Mouse (Mus musculus) CD4-positive, CD25-positive, alpha-beta regulatory T cell, adult 2 months (primary cell): ENCODE results near the gene Fam163b.

Experiments
- DNase-seq: peaks from one replicate; pipeline ENCODE4 v3.0.0-alpha.2; 2012; ENCODE audit warnings: low read depth, low spot score

The Fam163b gene

DNA sequence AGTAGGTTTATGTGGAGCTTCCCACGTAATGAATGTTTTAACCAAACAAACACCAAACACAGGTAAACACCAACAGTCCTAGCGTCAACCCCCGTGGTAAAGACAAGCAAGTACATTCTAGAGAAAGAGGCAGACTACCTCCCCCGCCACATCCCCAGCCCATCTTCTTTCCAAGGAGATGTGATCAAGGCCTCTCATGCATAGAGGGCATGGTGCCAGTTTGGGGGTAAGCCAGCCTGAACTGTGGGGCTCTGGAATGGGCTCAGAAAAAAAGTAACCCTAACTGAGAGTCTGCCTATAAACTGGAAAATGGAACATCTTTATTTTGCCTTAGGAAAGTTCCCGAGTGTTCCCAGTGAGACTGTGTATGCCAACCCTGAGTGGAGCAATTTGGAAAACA is 6.4 kb downstream of the Fam163b start:
- no peak for DNase-seq

DNA sequence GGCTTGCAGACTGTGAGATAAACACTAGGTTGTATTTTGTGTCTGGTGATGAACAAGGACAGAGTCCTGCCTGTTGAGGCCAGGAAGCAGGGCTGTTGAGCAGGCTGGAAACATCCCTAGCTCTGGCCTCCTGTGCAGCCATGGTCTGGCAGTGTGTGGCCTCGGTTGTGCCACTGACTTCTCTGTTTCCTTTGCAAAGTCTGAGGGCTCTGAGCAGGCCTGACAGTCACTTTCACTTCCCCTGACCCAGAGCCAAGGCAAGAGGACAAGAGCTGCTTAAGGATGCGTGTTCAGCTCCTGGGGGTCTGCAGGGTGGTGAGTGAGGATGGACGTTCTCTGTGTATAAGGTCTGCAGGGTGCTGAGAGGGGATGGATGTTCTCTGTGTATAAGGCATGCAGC is 13.3 kb downstream of the Fam163b start:
- no peak for DNase-seq

DNA sequence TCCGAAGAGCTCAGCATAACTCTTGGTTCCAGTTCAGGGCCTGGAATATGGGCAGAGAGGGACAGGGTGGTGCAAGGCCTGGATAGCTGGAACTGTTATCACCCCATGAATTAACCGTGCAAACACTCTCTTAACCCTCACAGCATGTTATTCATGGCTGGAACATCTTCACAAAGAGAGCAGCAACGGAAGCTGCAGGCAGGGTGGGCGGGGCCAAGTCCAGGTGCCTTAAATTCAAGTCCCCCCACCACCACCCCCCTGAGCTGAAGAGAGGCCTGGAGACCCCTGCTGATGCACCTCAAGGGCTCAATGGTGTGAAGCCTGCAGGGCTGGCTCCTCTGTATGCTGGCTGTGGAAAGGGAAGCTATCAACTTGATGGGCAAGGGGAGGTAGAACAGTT is 15.8 kb downstream of the Fam163b start:
- DNase-seq, result peak; percentile 31

DNA sequence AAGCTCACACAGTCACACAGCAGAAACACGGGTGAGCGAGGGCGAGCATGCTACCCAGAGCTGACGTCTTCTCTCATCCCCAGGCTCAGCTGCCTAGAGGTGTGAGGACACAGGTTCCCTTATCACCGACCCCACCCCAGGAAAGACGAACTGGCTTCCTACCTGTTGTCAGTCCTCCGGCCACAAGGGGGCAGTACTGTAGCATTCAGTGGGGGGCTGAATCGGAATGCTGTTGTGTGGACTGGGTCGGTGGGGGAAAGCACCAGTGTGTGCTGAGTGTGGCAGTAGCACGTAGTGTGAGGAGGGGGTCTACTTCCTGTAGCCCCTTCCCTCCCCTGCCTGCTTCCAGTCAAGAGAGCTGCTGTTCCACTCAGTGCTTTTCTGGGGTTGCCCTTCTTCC is 16.3 kb downstream of the Fam163b start:
- DNase-seq, result peak; percentile 87

DNA sequence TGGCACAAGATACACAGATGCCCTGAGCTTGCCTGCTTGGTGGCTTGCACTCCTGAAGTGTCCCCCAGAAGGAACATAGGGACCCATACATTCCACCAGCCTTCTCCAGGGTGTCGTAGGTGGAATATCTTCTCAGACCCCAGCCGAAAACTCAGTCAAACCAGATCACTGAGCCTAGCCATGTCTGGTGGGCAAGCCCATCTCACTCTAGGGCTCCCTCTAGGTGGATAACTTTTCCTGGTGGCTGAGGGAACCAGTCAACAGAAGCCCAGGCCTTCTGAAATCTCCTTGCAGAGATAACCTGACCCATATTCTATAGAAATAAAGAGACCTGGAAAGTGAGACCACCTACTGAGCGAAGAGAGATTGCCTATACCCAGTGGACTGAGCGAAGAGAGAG is 19.2 kb downstream of the Fam163b start:
- no peak for DNase-seq

DNA sequence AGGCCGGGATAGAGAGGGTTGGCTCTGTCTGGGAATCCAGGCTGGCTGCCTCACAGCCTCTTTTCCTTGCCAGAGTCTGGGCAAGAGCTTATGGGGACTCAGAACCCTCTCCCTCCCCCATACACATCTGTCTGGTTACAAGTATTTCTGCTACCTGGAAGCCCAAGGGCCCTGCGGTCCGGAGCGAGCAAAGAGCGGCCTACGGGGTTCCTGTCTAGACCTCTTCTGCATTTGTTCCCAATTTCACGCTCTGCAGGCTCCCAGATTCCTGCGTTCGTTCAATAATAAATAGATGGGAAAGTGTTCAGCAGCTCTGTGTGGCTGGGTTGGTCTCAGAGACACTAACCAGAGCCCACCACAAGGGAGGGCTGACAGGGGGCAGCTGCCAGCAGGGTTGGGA is 19.7 kb downstream of the Fam163b start:
- peak; percentile 13 for DNase-seq

DNA sequence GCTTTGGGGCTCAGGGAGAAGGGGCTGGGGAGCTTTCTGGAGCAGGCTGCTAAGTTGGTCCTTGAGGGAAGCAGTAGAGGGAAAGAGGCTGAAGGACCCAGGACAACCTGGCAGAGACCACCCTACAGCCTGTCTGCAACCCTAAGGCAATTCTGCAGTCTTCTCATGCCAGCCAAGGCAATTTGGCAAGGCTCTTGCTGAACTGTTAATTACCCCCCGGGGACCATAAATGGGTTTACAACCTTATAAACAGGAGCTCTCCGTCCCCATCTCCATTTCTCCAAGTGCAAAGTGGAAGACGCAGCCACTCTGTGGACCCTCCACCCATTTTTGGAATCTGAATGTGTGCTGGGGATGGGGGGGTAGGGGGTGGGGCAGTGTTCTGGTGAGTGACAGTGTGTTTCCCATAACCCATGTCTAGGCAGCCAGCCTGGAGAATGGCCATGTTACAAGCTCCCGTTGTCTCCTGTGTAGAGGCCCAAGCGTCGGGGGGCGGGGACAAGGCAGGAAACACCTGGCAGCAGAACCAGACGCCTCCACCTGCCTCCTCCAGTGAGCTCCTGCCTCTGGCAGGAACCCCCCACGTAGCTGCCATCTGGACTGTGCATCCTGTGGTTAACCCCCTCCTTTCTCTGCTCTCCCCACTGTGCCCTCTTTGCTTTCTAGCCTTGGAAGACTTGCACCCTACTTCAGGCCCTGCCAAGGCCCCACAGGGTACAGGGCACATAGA is 20.5 kb downstream of the Fam163b start:
- peak; percentile 83 for DNase-seq

DNA sequence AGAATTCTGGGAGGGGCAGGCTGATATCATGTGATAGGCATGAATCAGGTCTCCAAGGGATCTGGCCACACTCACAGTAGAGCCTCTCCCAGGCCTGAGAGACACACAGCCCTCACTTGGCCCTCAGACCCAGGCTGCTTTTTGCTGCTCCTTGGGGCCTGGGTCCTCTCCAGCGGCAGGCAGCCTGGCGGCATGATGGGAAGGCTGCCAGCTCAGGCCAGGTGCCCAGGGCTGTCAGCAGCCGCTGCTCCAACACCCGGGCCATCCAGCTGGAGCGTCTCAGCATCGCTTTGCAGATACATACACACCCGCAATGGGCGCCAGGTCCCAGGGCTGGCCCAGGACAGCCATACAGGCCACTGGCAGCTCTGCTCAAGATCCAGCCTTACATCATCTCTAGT is 22.1 kb downstream of the Fam163b start:
- DNase-seq, result no peak

DNA sequence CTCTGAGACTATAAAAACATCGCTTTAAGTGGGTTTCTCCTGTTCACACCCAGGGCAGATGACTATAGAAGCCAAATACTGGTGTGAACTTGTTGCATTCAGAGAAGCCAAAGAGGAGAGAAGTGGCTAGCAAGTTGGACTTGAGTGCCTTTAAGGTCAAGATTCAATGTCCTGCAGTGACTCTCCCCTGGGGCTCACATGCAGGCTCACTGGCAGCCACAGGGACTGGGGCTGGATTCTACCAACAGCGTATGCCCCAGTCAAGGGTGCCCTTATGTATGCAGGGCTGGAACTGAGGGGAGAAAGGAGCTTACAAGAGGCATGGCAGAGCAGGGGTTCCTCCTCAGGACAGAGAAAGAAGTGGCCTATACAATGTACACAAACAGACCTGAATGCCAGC is 22.5 kb downstream of the Fam163b start:
- DNase-seq, result no peak

DNA sequence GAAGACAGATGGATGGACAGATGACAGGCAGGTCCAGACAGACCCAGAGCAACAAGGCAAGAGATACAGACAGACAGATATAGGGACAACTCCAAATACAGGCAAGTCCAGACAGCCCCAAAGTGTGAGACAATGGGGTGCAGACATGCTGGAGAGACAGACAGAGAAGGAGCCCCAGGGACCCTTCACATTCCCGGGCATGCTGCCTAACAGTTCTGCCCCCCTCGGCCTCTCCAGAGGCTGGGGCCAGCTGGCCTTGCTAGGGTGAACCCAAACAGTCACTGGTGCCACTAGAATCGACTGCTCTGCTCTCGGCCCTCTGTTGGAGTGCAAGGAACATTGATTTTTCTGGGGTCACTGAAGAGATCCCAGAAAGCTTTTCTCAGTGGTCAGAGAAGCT is 23.8 kb downstream of the Fam163b start:
- DNase-seq, result no peak

DNA sequence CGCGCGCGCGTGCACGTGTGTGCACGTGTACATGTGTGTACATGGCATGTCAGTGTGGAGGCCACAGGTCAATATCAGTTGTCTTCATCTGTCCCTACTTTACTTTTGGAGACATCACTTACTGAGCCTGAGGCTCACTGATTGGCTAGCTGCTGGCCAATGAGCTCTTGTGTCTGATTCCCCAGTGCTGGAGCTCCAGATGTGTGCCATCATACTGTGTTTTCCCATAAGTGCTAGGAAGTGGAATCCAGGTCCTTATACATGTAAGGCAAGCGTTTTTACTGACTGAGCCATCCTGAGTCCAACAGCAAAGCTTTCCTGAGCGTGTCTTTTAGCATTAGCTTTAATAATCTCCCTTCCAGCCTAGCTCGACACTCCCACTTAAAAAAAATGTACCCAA is 28.1 kb downstream of the Fam163b start:
- DNase-seq, result no peak

DNA sequence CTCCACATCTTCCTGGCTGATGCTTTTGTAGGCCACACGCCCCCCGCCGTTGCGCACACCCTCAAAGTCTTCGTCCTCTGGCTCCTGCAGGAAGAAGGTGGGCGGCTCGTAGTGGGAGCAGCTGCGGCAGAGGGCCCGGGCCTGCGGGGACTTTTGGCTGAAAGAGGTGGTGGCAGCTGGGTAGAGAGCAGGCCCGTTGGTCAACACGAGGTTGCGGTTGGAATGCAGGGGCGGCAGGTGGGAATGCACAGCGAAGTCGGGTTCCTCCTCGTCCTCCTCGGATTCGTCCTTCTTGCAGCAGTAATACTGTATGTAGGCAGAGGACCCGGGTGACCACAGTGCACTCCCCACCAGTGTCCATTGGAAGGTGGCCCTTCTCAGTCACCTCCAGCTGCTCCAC is 29.7 kb downstream of the Fam163b start:
- DNase-seq, result no peak

DNA sequence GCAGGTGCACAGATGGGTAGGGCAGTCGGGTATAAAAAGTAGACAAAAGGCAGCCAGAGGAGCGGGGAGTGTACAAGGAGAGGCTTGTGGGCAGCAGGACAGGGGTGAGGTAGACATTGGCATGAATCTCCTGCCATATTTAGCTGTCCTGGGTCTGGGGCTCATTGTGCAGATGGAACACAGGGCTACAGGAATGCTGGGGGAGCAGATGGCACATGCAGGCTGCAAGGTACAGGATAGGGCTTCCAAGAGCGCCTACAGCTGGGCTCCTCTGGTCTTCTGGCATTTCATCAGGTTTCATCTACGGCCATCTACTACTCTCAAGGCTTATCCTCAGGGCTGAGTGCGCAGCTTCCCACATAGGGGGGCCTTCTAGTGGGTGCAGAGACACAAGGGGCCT is 33.2 kb downstream of the Fam163b start:
- DNase-seq, result no peak

DNA sequence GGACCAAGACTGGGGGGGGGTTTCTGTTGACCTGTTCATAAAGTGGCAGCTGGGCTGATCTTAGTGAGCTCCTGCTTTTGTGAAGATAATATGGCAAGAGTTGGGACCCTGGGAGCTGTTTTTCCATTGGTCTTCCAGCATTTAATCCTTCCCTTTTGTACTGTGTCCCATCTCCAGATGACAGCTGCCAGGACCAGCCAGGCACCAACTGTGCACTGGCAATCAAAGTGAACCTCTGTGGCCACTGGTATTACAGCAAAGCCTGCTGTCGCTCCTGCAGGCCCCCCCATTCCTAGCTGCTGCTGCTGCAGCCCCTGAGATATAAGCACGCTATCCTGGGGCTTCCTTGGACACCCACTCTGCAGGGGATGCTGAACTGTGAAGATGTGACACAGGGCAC is 34.1 kb downstream of the Fam163b start:
- DNase-seq, result no peak

DNA sequence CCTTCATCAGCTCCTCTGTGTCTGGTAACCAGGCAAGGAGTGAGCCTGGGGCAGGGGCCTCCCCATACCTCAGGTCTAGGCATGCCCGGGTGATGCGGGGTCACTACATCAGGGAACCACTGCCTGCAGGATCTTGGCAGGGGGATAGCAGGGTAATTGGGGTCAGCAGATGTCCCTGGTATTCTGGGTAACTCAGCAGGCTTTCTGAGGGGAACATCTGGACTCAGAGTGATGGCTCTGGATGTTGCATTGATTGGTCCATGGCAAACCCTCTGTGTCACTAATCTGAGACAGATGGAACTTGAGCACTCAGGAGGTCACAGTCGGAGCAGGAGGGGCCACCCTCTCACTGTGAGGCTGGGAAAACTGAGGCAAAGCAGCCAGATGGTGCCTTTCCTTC is 35.5 kb downstream of the Fam163b start:
- no peak for DNase-seq

DNA sequence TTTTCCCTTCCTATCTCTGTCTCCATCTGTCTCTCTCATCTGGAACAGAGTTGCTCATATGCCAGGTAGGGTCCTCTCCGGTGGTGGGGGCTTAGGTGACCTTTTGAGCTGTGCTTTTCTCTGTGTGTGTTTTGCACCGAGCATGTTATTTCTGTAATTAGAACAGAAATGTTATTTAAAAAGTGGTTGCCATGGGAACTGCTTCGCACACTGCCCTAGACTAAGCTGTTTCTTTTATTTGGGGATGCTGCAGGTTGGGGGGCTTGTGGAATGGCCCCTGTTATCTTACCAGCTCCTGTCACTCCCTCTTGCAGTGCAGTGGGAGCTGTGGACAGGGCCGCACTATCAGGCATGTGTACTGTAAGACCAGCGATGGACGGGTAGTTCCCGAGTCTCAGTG is 38.7 kb downstream of the Fam163b start:
- no peak for DNase-seq

DNA sequence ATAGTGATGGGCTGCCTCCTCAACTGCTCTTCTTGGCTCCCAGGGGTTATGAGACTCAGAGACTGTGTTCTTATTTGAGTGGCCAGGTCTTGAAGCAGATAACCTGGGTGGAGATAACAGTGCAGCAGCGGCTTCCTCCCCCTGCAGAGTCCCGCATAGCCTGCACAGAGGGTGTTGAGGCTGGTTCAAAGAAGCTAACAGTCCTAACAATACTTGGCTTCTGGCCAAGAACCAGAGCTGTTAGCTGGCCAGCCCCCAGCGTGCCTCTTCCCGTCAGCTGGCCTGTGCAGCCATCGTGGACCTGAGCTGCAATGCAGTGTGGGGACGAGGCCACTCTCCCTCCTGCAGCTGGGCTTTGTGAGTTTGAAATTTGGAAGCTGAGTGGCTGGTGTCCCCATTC is 44.5 kb downstream of the Fam163b start:
- DNase-seq, result no peak

DNA sequence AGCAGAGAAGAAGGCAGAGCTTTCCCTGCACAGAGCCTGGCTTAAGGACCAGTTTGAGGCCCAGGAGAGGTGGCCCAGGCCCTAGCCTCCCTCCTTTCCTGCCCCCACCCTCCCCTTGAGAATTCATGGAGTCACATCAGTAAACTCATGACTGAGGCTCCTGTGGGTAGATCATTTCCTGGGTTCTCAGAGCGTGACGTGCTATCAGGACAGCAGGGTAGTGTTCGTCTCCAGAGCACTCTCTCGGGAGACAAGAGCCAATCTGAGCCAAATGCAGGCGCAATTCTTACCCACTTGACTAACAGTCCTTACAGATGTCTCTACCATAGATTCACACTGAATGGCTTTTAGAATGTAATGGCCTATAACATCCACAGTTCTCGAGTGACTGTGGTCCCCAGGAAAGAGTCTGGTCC is 45.0 kb downstream of the Fam163b start:
- DNase-seq, result no peak

DNA sequence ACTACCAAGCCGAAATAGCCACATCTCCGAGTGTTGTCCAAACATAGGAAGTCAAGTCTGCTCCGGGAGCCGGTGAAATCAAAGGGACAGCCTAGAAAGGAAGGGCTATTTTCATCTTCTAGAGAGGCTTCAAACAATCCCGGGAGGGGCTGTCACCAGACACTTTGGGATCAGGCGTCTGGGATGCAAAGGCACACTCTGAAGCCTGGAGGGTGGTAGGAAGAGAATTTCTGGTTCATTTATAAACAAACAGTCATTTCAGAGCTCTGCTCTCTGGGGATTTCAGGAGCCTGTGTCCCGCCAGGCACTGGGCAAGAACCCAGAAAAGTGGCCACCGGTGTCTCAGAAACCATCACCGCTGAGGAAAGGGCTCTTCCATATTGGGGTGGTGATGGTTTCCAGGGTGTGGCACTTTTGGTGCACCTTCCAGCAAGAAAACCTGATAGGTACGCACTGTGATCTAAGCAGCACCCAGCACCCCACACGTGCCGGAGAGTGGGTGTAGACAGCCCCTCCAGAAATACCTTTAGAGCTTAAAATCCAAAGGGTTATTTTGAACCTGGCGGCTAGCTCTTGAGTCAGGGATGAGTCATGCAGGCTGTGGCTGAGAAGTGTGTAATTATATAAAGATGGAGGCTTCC is 45.8 kb downstream of the Fam163b start:
- no peak for DNase-seq

DNA sequence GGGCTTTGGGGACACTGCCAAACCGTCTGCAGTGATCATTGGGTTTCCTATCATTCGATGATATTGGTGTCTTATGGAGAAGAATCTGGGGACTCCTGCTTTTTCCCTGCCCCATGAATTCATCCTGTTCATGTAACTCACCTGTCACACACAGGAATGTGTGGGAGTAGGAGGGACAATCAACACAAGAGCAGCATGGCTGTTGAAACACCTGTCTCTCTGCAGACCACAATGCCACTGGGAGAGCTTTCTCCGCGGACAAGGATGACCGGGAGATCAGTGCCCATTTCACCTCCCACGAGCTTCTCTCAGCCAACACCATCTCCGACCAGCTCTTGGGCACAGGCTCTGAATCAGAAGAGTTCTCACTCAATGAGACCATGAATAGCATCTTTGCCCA is 47.1 kb downstream of the Fam163b start:
- DNase-seq, result no peak

DNA sequence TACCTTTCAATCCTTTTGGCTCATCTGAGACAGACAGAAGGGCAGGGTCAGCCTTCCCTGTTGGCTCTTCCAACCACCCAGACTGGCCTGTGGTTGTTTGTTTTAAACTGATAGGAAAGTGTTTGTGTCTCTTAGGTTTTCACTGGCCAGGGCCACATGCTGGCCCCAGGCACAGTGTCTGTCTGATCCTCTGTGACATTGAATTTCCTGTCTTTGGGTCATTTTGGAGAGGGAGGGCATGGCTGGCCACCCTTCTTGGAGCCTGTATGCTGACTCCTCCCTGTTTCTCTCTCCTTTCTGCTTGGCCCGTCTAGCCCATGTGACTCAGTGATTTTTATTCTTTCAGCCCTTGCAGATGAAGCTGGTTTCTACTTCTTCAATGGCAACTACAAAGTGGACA is 53.1 kb downstream of the Fam163b start:
- DNase-seq, result no peak

DNA sequence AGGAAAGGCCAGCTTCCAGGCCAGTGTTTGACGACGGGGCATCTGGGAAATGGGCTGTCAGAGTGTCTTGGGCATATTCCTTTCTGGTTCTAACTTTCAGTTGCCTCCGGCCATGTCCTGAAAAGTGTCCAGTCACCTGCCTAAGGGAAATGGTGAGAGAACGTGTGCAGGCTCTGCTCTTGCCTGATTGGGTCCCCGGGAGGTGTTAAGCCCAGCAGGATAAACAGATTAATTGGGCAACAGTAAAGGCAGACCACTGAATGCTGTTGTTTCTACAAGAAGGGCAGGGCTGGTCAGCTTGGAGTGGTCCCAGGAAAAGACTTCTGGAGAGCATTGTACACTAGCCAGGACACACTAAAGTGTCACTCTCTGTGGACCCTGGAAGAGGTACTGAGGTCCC is 53.6 kb downstream of the Fam163b start:
- no peak for DNase-seq

DNA sequence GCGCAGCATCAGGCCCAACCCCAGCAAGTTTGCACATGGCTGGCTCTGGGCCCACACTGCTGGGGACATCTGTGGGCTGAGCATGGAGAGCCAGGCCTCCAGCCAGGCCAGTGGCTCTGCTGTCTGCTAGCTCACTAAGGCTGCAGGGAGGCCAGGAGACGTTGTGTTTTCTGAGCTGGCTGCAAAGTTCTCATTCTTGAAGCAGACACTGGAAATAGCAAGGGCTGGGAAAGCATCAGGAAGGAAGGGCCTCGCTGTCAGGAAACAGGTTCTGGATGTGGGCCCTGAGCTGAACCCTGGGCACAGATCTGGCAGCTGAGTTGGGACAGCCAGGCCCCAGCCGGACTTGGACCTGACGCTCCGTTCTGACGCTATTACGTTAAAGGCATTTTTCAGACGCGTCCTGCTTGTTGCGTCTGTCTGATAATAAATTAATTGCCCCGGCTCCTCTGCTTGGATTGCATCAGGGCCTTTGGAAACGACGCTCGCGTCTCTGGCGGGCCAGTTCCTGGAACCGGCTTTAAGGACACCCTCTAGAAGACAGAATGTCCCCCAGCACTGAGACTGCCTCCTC is 54.1 kb downstream of the Fam163b start:
- DNase-seq, result no peak
